Mouse (Mus musculus) embryonic facial prominence, embryonic 12.5 days (tissue): ENCODE data around the gene Anln. TPM values are rescaled to one million over a fixed set of nuclear protein-coding genes. Genes with fewer than 3 reads are reported as not detected.

Experiments
- ATAC-seq: fragments of 200-750 bp; cut with Nextera tagmentation; 2 replicates; pipeline ENCODE4 v1.8.0; 2017; ENCODE audit not compliant: insufficient number of reproducible peaks, insufficient read depth, low FRiP score, low TSS enrichment
- H3K27ac ChIP-seq: fragments of 300-500 bp; sonication (generic); 2 replicates; pipeline ENCODE4 v1.5.1; 2016; ENCODE audit warnings: mild to moderate bottlenecking
- H3K27me3 ChIP-seq: fragments of 300-500 bp; sonication (generic); 2 replicates; pipeline ENCODE4 v1.6.1; 2016; ENCODE audit warnings: mild to moderate bottlenecking, moderate library complexity
- H3K36me3 ChIP-seq: fragments of 300-500 bp; sonication (generic); 2 replicates; pipeline ENCODE4 v1.6.1; 2016; ENCODE audit warnings: mild to moderate bottlenecking
- H3K4me1 ChIP-seq: fragments of 300-500 bp; sonication (generic); 2 replicates; pipeline ENCODE4 v1.6.1; 2016
- H3K4me2 ChIP-seq: fragments of 300-500 bp; sonication (generic); replicated peaks from 2 replicates; pipeline ENCODE4 v1.6.1; 2016; ENCODE audit warnings: mild to moderate bottlenecking, moderate library complexity
- H3K4me3 ChIP-seq: fragments of 300-500 bp; sonication (generic); 2 replicates; pipeline ENCODE4 v1.5.1; 2016; ENCODE audit warnings: mild to moderate bottlenecking
- H3K9ac ChIP-seq: fragments of 300-500 bp; sonication (generic); 2 replicates; pipeline ENCODE4 v1.6.1; 2016; ENCODE audit warnings: mild to moderate bottlenecking, moderate library complexity
- H3K9me3 ChIP-seq: fragments of 300-500 bp; sonication (generic); 2 replicates; pipeline ENCODE4 v1.6.1; 2016; ENCODE audit warnings: mild to moderate bottlenecking, moderate library complexity
- WGBS: fragments of 180-500 bp; shearing (Covaris S2); methylation state at CpG from one replicate; pipeline ENCODE4 v1.1.7; 2016; 5-methylcytosine and 5-hydroxymethylcytosine counted together
- polyA plus RNA-seq: library from polyadenylated mRNA; unstranded; fragments of >200 nt; fragmentation: Nextera tagmentation; extraction: Ambion mirVana; gene quantifications from 2 replicates; pipeline ENCODE4 v1.2.1, GENCODE M21; 2016

The Anln gene
- polyA plus RNA-seq: 44.0 and 44.8 TPM in 2 replicates

GRCm38 (mm10) chr9:22389021-22389476 lies at the start of gene Anln:
TSS of gene Anln (minus strand) at chr9:22389188.
- Histone ChIP-seq H3K9me3 (no peaks in the 10 kb centered on the region), H3K9ac (peak within 1 kb of the TSS; percentile 88), H3K27ac (peak within 1 kb of the TSS; percentile 85), H3K36me3 (no peaks in the 10 kb centered on the region), H3K4me2 (peak within 1 kb of the TSS; percentile 65), H3K27me3 (no peaks in the 10 kb centered on the region), H3K4me3 (peak within 1 kb of the TSS; percentile 88), H3K4me1 (peaks cover 15% of the 10 kb centered on the region)
- peak; percentile 96 for ATAC-seq
- WGBS: under 1% methylated on average over 44 of the region's 44 CpGs

GRCm38 (mm10) chr9:22434101-22434500 lies 45.1 kb upstream of the Anln start:
- no peak overlapping the region for H3K9ac ChIP-seq
- WGBS: 90% methylated on average over 2 of the region's 2 CpGs
- H3K4me2 ChIP-seq: no peak overlapping the region
- H3K27me3 ChIP-seq: no peaks in the 10 kb centered on the region
- H3K27ac ChIP-seq: no peak overlapping the region
- no peak for ATAC-seq
- H3K4me3 ChIP-seq: no peak overlapping the region
- H3K36me3 ChIP-seq: no peaks in the 10 kb centered on the region
- peaks cover 9% of the 10 kb centered on the region; the same call in 1 of the 2 replicates for H3K4me1 ChIP-seq
- H3K9me3 ChIP-seq: no peaks in the 10 kb centered on the region

GRCm38 (mm10) chr9:22433221-22433620 lies 44.2 kb upstream of the Anln start:
- Histone ChIP-seq H3K4me1 (peaks cover 16% of the 10 kb centered on the region; the same call in 1 of the 2 replicates), H3K4me2 (no peak overlapping the region), H3K27ac (no peak overlapping the region), H3K36me3 (no peaks in the 10 kb centered on the region), H3K9ac (no peak overlapping the region), H3K9me3 (no peaks in the 10 kb centered on the region), H3K4me3 (no peak overlapping the region), H3K27me3 (no peaks in the 10 kb centered on the region)
- no peak for ATAC-seq
- WGBS: 67% methylated on average over 2 of the region's 2 CpGs

GRCm38 (mm10) chr9:22430315-22430840 lies 41.4 kb upstream of the Anln start:
- WGBS: 25% methylated on average over 5 of the region's 5 CpGs
- Histone ChIP-seq H3K4me3 (no peak overlapping the region), H3K4me1 (peaks cover 20% of the 10 kb centered on the region; the same call in 1 of the 2 replicates), H3K27me3 (no peaks in the 10 kb centered on the region), H3K9me3 (no peaks in the 10 kb centered on the region), H3K9ac (no peak overlapping the region), H3K4me2 (no peak overlapping the region), H3K36me3 (no peaks in the 10 kb centered on the region), H3K27ac (no peak overlapping the region)
- no peak for ATAC-seq

GRCm38 (mm10) chr9:22429533-22430241 lies 40.7 kb upstream of the Anln start:
- H3K27me3 ChIP-seq: no peaks in the 10 kb centered on the region
- no peak overlapping the region for H3K27ac ChIP-seq
- no peak overlapping the region for H3K9ac ChIP-seq
- 50% methylated on average over 15 of the region's 15 CpGs for WGBS
- 0 out of 2 replicates have a peak overlapping the region, but pooled peaks have one; percentile 21 for H3K4me2 ChIP-seq
- no peaks in the 10 kb centered on the region for H3K36me3 ChIP-seq
- peaks cover 20% of the 10 kb centered on the region; the same call in 1 of the 2 replicates for H3K4me1 ChIP-seq
- no peak for ATAC-seq
- H3K4me3 ChIP-seq: no peak overlapping the region
- H3K9me3 ChIP-seq: no peaks in the 10 kb centered on the region

- no peaks in the 10 kb centered on the region for H3K27me3 ChIP-seq
- H3K4me2 ChIP-seq: no peak overlapping the region
- 77% methylated on average over 14 of the region's 14 CpGs for WGBS
- ATAC-seq: no peak
- no peak overlapping the region for H3K9ac ChIP-seq
- H3K9me3 ChIP-seq: no peaks in the 10 kb centered on the region
- no peak overlapping the region for H3K27ac ChIP-seq
- no peak overlapping the region for H3K4me3 ChIP-seq
- peaks cover 20% of the 10 kb centered on the region; the same call in 1 of the 2 replicates for H3K4me1 ChIP-seq
- no peaks in the 10 kb centered on the region for H3K36me3 ChIP-seq
Observed at GRCm38 (mm10) chr9:22428666-22429410, 39.9 kb upstream of the Anln start.

GRCm38 (mm10) chr9:22428028-22428665 lies 39.2 kb upstream of the Anln start:
- no peak overlapping the region for H3K27ac ChIP-seq
- no peak overlapping the region for H3K4me2 ChIP-seq
- H3K9me3 ChIP-seq: no peaks in the 10 kb centered on the region
- no peak for ATAC-seq
- H3K4me3 ChIP-seq: no peak overlapping the region
- H3K27me3 ChIP-seq: no peaks in the 10 kb centered on the region
- WGBS: 32% methylated on average over 3 of the region's 4 CpGs
- H3K9ac ChIP-seq: no peak overlapping the region
- peaks cover 20% of the 10 kb centered on the region; the same call in 1 of the 2 replicates for H3K4me1 ChIP-seq
- H3K36me3 ChIP-seq: no peaks in the 10 kb centered on the region

- 90% methylated on average over 4 of the region's 4 CpGs for WGBS
- no peaks in the 10 kb centered on the region for H3K9me3 ChIP-seq
- peaks cover 15% of the 10 kb centered on the region; the same call in 1 of the 2 replicates for H3K4me1 ChIP-seq
- no peaks in the 10 kb centered on the region for H3K27me3 ChIP-seq
- ATAC-seq: no peak
- H3K27ac ChIP-seq: no peak overlapping the region
- no peak overlapping the region for H3K9ac ChIP-seq
- H3K4me3 ChIP-seq: no peak overlapping the region
- no peak overlapping the region for H3K4me2 ChIP-seq
- H3K36me3 ChIP-seq: no peaks in the 10 kb centered on the region
Observed at GRCm38 (mm10) chr9:22424719-22425118, 35.7 kb upstream of the Anln start.

- H3K4me1 ChIP-seq: peaks cover 11% of the 10 kb centered on the region; the same call in 1 of the 2 replicates
- no peak overlapping the region for H3K9ac ChIP-seq
- no peaks in the 10 kb centered on the region for H3K27me3 ChIP-seq
- H3K27ac ChIP-seq: no peak overlapping the region
- no peaks in the 10 kb centered on the region for H3K9me3 ChIP-seq
- no peak overlapping the region for H3K4me3 ChIP-seq
- WGBS: 73% methylated on average over 10 of the region's 10 CpGs
- no peaks in the 10 kb centered on the region for H3K36me3 ChIP-seq
- ATAC-seq: no peak
- no peak overlapping the region for H3K4me2 ChIP-seq
Observed at GRCm38 (mm10) chr9:22424196-22424595, 35.2 kb upstream of the Anln start.

- WGBS: 76% methylated on average over 1 of the region's 1 CpGs
- H3K27me3 ChIP-seq: no peaks in the 10 kb centered on the region
- no peak for ATAC-seq
- H3K4me1 ChIP-seq: peaks cover 6% of the 10 kb centered on the region; the same call in 1 of the 2 replicates
- H3K9ac ChIP-seq: no peak overlapping the region
- H3K4me2 ChIP-seq: no peak overlapping the region
- no peaks in the 10 kb centered on the region for H3K36me3 ChIP-seq
- H3K9me3 ChIP-seq: no peaks in the 10 kb centered on the region
- H3K4me3 ChIP-seq: no peak overlapping the region
- H3K27ac ChIP-seq: no peak overlapping the region
Observed at GRCm38 (mm10) chr9:22423507-22423906, 34.5 kb upstream of the Anln start.

- Histone ChIP-seq H3K9ac (no peak overlapping the region), H3K4me1 (no peaks in the 10 kb centered on the region; the same call in 1 of the 2 replicates), H3K4me3 (no peak overlapping the region), H3K27me3 (no peaks in the 10 kb centered on the region), H3K27ac (no peak overlapping the region), H3K4me2 (no peak overlapping the region), H3K9me3 (no peaks in the 10 kb centered on the region), H3K36me3 (no peaks in the 10 kb centered on the region)
- WGBS: 44% methylated on average over 1 of the region's 1 CpGs
- ATAC-seq: no peak
Observed at GRCm38 (mm10) chr9:22422559-22422958, 33.6 kb upstream of the Anln start.
